Mouse (Mus musculus) bone marrow, adult 2 months (tissue): ENCODE measurements around the gene Kcnh1.

Experiments
- CTCF ChIP-seq: fragments of 200-500 bp; IDR thresholded peaks from 2 replicates; pipeline ENCODE4 v1.5.1; 2011; ENCODE audit warnings: low read length, control low read depth; ENCODE audit not compliant: control insufficient read depth, insufficient read depth
- POLR2A ChIP-seq: fragments of 200-500 bp; IDR thresholded peaks from 2 replicates; pipeline ENCODE4 v1.6.1; 2011; ENCODE audit warnings: low read depth, mild to moderate bottlenecking, control low read depth, low read length, borderline replicate concordance; ENCODE audit not compliant: control insufficient read depth

DNA sequence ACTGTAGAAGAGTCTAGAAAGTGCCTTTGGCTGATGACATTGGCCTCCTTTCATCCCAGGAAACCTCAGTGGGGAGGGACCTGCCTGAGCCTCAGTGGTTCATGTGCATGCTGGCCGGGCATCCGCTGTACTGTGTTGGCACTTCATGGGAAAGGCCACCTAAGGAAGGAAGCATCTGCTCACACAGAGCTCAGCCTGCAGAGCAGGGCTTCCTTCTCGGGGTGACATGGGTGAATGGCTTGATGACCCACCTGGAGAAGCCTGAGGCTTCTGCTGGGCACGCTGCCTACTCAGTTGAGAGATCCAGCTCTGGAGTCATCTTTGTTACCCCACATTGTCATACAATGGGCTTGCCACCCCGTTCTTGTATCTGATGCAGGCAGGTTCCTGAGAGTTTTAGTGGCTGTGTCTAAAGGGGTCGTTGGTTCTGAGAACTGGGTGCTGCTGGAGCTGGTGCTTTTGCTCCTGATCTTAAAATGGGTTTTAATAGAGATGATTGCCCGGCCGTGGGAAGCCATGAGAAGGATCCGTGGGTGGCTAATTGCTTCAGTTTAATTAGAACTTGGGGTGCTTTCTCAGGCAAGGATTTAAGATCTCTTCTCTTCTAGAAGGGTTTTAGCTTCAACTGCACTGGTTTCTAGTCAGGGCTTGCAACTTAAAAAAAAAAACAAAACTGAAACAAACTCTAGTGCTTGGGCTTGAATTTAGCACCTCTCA is 148.9 kb downstream of the Kcnh1 start:
- TF ChIP-seq CTCF: no peak
- TF ChIP-seq POLR2A: no peak
